Mouse (Mus musculus) brain, embryonic 18.5 days (tissue): ENCODE measurements at regions not wholly inside any gene's neighbourhood (a gene's known extent, or its start where the extent isn't known, plus 50 kb on each side); places are given as distances from the start of the nearest gene placed in this dataset.

Experiments
- DNase-seq: peaks from one replicate; pipeline ENCODE4 v3.0.0-alpha.2; 2012; ENCODE audit warnings: low read depth, low spot score

- DNase-seq: no peak
Measured at GRCm38 (mm10) chr7:144994229-144994628, 54.5 kb upstream of the Ccnd1 start.

DNA sequence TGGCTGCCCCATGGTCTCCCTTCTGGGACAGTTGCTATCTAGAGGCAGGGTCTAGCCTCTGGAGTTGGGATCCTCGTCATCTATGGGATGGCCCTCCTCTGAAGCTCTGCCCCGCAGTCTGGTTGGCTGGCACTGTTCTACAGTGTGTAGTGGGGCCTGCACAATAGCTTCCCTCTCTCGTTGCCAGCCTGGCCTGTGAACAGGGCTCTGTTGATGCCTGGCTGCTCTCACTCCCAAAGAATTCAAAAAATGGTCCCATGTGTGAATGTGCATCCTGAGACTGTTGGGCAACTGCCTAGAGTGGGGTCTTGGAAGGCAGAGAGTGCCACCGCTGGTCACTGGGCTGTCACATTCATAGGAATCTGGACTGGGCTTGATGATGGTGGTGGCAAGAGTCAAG is 53.8 kb upstream of the Ccnd1 start:
- DNase-seq: no peak

DNA sequence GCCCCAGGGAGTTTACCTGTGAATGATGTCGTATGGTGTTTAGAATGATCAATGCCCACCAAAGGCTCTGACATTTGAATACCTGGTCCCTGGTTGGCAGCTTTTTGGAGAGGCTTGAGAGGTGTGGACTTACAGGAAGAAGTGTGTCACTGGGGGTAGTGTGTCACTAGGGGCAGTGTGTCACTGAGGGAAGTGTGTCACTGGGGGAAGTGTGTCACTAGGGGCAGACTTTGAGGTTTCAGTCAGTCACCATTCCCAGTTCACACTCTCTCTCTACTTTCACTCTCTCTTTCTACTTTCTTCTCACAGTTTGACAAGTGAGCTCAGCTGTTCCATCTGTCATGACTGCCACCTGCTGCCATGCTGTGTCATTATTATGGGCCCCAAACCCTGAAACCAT is 52.0 kb upstream of the Ccnd1 start:
- no peak for DNase-seq
